Mouse (Mus musculus) brain, embryonic 14.5 days (tissue): ENCODE measurements around the gene Bcar3.

ENCODE experiments used
- CTCF ChIP-seq: fragments of 200-500 bp; IDR thresholded peaks from 2 replicates; pipeline ENCODE4 v1.5.1; 2012; ENCODE audit warnings: inconsistent platforms, mild to moderate bottlenecking, moderate library complexity, borderline replicate concordance; ENCODE audit not compliant: insufficient read depth, insufficient read length; ENCODE audit errors: extremely low read depth
- POLR2A ChIP-seq: fragments of 200-500 bp; IDR thresholded peaks from 2 replicates; pipeline ENCODE4 v1.6.1; 2012; ENCODE audit warnings: mild to moderate bottlenecking, inconsistent platforms, borderline replicate concordance; ENCODE audit not compliant: poor library complexity, insufficient read depth, insufficient read length, severe bottlenecking; ENCODE audit errors: extremely low read depth

- TF ChIP-seq CTCF: no peak
- no peak for TF ChIP-seq POLR2A
Observed at GRCm38 (mm10) chr3:122535938-122536703, 242.2 kb downstream of the Bcar3 start.
